Mouse (Mus musculus): Measurements from ENCODE around the gene Nckap5l.

The Nckap5l gene

DNA sequence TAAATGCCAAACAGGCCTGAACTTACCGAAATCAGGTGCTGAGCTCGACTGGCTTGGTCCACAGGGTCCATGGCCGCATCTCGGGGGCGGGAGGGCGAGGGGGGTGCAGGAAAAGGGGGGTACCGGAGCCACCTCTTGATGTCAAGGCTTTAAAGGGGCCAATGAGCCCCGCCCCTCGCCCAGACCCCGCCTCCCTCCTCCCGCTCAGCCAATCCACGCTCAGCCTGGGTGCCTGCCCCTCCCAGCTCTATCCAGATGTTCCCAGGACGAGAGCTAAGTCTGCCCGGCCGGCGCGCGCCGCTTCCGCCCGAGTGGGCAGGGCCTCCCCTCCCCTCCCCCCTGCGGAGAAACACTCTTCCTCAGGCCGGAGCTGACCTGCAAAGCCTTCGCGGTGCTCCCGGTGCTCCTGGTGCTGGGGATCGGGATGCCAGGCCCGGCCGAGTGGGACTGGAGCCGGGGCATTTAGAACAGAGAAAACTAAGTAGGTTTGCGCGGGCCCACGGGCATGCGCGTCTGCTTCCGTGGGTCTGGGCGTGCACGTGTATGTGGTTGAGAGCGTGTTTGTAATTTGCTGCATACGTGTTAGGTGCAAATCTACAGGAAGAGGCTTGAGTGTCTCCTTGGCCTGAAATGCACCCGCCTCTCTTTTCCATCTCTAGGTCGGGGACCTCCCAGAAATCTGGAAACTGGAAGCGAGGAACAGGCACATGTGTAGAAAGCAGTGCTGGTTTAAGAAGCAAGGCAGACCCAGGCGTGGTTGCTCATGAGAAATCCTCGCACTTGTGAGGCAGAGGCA lies at the start of gene Nckap5l:
Nckap5l (minus strand) TSS at position 143 of the 796 bp plus-strand sequence.
- no peak; the same call in 1 of the 2 replicates for TF ChIP-seq GATA4 (IDR thresholded peaks at IDR 0.05; ENCODE audit: insufficient replicate concordance, low read length)

DNA sequence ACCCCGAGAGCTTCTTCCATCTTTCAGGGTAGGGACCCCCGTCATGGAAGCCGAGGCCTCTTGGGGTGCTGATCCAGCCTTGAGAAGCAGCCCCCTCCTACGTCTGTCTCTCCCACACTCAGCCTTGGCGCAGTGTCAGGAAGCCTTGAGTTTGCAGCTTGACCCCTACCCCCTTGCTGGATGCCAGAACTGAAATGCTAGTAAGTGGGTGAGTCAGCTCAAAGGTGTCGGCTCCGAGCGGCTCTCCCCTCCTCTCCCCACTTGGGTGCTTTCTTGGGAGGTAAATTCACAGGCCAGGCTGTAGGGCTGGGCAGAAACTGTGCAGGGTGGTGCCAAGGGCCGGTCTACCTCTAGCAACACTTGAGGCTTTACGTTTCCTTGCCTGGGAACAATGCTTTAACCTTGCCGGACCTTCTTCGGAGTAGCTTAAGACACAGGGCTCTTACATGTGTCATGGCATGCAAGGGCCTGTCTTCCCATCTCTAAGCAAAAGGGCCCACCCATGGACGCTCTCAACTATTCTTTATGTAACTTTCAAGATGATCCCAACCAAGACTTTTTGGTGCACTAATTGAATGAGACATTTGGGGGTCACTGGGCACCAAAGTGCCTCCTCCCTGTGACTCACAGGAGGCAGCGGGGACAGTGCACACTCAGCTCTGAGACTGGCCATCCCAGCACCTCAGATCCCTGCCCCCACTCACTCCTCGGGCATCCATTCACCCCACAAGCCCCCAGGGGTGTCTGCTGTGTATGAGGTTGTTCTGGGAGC lies 48.0 kb upstream of the Nckap5l start:
- TF ChIP-seq GATA4 (IDR thresholded peaks at IDR 0.05; ENCODE audit: insufficient replicate concordance, low read length), result no peak

DNA sequence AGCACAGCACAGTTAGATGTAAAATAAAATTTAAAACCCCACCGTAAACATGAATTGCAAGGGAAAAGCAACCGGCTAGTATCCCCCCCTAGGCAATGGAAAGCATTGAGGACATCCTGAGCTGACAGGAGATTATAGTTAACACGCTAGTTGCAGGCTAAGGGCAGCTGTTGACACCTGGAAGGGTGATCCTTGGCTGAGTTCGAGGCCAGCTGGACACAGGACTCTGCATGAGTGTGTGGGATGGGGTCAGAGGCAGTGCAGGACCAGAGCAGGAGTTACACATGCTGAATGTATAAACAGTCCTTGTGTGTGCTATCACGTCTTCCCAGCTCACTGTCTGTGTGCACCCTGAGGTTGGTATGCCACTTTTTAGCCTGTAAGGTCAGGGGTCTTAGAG lies 45.7 kb upstream of the Nckap5l start:
- no peak for TF ChIP-seq GATA4 (IDR thresholded peaks at IDR 0.05; ENCODE audit: insufficient replicate concordance, low read length)

DNA sequence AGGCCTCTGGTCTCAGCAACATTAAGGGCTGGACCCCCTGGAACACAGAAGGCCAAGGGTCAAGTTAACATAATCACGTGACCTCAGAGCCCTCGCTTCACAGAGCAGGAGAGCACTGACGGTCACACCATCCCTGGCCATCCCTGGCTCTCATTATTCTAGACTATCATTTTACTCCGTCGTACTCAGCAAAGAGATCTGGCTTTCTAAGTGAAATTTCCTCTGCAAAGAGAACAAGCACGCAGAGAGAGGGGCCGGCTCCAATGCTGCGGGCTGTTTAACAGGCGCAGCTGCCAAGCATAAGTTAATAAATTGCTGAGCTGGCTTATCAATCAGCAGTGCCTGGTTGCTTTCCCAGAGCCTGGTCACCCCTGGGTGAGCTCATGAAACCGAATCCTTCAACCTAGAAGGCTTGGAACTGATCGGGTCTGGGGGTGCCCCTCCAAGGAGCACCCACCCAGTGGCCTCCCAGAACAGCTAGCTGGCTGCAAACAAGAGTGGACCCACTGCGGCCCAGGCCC lies 44.8 kb upstream of the Nckap5l start:
- TF ChIP-seq GATA4 (IDR thresholded peaks at IDR 0.05; ENCODE audit: insufficient replicate concordance, low read length), result no peak

DNA sequence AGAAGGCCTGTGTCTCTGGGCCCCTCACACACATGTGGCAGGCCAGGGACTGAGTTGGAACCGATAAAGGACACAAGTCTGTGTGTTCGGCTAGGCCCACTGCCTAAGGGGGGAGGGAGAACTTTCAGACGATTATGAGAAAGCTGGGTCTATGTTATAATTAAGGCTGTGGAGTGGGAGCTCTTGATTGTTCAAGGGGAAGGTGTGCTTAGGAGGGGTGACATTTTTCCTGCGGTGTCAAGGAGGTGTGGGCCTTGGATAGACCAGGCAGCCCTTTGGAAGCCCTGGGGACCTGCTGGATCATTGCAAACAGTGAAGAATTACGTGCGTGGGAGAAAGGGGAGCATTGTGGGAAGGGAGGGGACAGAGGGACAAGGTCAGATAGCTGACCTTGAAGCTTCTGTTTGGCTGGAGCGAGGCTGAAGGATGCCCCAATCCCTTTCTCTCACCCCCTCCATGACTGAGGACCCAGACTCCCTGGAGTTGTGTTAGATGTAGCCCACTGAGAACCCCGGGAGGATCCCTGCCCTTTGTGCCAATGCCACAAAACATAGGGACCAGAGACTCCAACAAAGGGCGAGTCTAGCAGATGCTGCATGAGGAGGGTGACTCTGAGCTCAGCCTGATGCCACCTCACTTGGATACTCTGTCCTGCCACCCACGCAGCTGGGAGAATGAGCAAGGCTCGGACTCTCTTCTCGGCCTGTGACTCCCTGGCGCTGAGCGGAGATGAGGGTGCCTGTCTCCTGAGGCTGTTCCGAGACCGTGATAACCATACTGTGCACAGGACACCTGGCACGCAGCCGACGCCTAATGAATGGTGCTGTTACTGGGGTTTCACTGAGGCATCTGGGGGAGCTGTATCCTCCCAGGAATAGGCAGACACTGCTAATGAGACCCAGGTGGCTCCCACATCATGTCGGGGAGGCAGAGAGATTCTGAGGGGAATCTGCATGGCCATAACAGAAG lies 44.0 kb upstream of the Nckap5l start:
- TF ChIP-seq GATA4 (IDR thresholded peaks at IDR 0.05; ENCODE audit: insufficient replicate concordance, low read length), result no peak

DNA sequence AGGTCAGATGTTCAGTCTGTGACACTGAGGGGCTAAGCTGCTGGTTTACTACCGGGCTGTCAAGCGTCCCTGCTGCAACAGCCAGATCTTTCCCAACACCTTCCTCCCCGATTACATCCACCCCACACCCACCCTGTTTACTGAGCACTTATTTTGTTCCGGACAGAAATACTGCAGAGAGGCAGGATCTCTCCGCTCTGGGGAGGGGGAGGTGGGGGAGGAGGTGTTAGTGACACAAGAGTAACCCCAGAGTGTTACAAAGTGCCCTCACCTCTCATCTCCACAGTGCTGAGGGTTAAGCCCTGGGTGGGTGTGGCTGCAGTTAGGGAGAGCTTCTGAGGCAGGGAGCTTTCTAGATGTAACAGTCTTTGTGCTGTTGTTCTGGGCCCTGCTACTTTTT lies 42.8 kb upstream of the Nckap5l start:
- no peak for TF ChIP-seq GATA4 (IDR thresholded peaks at IDR 0.05; ENCODE audit: insufficient replicate concordance, low read length)

DNA sequence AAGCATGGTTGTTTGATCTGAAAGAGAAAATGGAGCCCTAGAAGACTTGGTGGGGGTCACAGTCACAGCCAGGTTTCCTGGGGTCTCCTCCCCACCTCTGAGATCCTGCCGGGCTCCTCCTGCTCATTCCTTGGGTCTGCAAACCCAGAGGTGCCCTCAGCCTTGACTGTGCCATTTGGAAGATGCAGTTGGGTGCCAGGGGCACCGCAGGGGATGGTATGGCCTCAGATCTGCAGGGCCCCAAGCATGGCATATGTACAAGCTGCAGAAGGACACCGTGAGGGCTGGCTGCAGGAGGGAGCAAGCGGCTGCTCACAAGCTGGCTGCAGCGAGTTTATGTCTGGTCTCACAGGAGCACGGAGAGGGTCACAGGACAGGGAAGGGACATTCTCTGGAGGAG lies 42.2 kb upstream of the Nckap5l start:
- TF ChIP-seq GATA4 (IDR thresholded peaks at IDR 0.05; ENCODE audit: insufficient replicate concordance, low read length), result no peak

DNA sequence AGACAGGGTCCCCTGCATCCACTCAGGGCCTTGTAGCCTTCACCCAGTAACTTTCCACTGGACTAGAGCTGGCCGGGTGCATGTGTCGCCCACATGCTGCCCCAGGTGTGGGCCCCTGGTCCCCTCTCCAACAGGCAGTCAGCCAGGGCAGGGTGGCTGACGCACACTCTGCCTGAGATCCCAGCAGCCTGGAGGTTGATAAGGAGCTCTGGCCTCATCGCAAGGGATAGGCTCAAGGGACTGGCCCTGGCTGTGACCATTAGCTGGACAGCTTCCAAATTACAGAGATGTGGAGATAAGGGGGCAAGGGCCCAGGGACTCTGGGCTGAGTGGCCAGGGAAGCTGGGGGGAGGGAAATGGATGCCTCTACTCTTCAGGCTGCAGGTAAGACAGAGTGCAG lies 41.2 kb upstream of the Nckap5l start:
- TF ChIP-seq GATA4 (IDR thresholded peaks at IDR 0.05; ENCODE audit: insufficient replicate concordance, low read length), result no peak

DNA sequence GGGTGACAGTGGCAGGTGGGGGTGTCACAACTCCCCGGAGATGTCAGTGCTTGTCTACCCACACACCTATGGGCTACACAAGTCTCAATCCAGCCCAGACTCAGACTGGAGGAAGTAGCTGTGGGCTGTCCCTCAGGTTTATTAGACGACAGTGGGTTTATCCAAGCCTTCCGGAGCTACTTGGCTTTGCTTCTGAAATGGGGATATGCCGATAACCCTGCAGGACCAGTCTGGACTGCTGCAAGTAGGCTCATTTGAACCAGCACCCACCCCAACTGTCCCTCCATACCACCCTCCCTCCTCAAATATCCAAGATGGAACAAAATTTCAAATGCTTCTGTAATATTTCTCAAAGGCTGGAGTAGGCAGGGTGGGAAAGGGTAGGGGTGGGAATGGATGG lies 40.8 kb upstream of the Nckap5l start:
- TF ChIP-seq GATA4 (IDR thresholded peaks at IDR 0.05; ENCODE audit: insufficient replicate concordance, low read length), result no peak

DNA sequence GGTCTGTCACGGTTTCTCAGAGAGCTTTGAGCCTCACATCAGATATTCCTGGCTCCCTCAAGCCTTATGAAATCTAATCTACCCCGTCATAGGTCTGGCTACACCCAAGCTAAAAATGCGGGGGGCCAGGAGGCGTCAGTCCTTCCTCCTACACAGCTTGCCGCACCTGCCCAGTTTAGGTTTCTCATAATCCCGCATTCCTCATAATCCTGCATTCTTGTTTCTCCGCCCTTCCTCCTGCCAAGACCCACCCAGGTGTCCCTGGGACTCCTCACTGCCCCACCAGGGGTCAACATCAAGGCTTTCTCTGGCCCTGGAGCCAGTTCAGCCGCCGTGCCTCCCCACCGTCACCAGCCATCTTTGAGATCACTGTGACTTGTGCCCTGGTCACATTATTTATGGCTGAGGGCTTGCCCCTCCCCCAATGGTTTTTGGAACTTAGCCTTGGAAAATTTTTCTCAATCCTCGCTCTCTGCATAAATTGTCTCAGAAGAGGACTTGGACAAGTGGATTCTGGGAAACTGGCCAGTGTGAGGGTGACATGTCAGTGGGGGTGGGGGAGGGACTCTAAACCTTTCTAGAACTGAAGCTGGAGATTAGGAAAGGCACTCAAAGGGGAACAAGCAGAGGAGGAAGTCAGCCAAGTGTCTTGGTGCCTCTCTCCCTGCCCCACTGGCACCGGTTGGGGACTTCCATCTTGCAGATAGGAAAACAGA lies 40.1 kb upstream of the Nckap5l start:
- TF ChIP-seq GATA4 (IDR thresholded peaks at IDR 0.05; ENCODE audit: insufficient replicate concordance, low read length), result no peak

DNA sequence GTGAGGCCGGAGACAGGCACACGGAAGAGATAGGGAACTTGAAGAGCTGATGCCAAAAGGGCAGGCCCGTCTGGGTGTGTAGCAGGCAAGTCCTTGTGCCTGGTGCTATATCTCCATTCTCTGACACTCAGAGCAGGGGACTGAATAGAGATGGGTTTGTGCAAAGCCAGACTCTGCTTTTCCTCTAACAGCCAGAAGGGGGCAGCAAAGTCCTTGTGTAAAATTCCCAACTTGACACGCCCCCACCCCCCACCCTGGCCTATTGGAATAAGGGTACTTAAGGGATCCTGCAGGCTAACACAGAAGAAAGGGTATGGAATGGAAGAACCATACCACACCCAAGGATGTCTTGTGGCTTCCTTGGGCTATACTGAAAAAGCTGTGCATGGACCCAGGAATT lies 39.5 kb upstream of the Nckap5l start:
- no peak for TF ChIP-seq GATA4 (IDR thresholded peaks at IDR 0.05; ENCODE audit: insufficient replicate concordance, low read length)

DNA sequence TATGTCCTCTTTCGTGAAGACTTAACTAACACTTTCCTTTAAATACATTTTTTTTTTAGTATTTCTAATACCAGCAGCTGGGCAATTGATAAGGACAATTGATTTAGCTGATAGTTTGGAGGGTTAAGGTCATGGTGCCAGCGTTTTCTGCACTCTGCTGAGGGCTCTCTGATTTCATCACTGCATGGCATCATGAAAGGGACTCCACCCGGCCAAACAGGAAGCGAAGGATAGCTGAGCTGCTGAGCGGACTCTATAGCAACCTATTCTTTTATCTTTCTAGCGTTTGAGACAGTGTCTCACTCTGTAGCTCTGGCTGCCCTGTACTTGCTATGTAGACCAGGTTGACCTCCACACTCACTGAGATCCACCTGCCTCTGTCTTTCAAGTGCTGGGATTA lies 27.2 kb upstream of the Nckap5l start:
- no peak for TF ChIP-seq GATA4 (IDR thresholded peaks at IDR 0.05; ENCODE audit: insufficient replicate concordance, low read length)

DNA sequence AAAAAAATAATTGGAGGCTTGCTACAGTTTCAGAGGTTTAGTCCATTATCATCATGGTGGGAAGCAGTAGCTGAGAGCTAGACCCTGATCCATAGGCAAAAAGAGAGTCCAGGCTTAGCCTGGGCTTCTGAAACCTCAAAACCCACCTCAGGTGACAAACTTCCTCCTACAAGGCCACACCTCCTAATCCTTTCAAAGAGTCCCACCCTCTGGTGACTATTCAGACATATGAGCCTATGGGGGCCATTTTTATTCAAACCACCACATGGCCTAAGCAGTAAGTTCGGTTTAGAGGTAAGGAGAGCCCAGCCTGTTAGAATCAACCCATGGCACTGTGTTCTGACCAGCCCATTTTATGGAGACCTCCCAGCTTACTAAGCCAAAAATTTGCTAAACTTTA lies 18.3 kb upstream of the Nckap5l start:
- TF ChIP-seq GATA4 (IDR thresholded peaks at IDR 0.05; ENCODE audit: insufficient replicate concordance, low read length), result no peak

DNA sequence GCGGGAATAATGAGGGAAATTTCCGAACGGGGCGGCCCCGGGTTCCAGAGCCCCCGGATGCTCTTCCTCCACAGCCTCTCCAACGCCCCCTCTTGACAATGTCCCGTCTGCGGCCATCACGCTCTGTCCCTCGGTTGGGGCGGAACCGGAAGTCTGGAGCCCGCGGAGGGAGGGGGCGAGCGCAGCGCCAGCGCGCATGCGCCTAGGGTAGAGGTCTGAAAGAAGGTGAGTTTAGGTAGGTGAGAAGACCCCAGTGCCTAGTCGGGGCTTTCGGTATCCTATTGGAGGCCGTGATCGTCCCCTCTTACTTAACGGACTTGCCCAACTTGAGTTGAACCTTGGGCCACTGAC lies 17.0 kb upstream of the Nckap5l start, which contains the start of gene Bcdin3d:
Bcdin3d (minus strand) TSS at position 155 of the 351 bp plus-strand sequence.
- TF ChIP-seq GATA4 (IDR thresholded peaks at IDR 0.05; ENCODE audit: insufficient replicate concordance, low read length), result no peak
